Comparison of ENCODE assay signal across 20 mouse cellular contexts in the genomic region with DNA sequence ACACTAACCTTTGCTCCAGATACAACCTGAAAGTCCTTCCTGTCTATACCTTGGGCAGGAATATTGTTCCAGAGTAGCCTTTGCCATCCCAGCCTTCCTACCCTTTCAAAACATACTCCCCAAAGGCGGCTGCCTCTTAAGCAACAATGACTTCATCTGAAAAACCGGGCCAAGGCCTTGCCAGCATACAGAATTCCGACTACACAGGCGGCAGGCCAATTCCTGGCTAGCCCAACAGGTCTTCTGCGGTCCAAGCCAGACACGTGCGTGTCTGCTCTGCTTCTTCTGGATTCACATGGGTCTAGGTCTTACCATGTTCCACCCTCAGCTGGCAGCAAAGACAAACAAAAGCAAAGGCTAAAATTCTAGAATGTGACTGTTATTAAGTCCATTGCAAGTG. TPM values are rescaled to one million over a fixed set of nuclear protein-coding genes. Genes with fewer than 3 reads are reported as not detected.
DNase-seq lines count a peak whose midpoint lies in the region; ATAC-seq and TF ChIP-seq lines count a peak whose summit lies in the region.
"Had no signal": no experiment of that assay in that cellular context is flagged by ENCODE, and none has a peak within 500 bp of the region (broad histone marks: within the 10 kb centered on the region; RNA-seq: fewer than 3 reads in every experiment).

No protein-coding gene starts in this region.

- H3K4me3 ChIP-seq in lung, postnatal 0 days (ENCODE audit: low read depth, low read length): no peak overlapping the region
- H3K4me3 ChIP-seq in lung, adult 2 months (replicated peaks; ENCODE audit: extremely low read depth, low read depth, low read length): no peak overlapping the region
- no peak overlapping the region for H3K4me3 ChIP-seq in cerebellum, adult 2 months (replicated peaks; ENCODE audit: insufficient read depth, low read depth, low read length)
- H3K4me3 ChIP-seq: heart, embryonic 15.5 days had no signal

- TF ChIP-seq POLR2A in lung, adult 2 months (IDR thresholded peaks at IDR 0.05; ENCODE audit: borderline replicate concordance, extremely low read depth, low read depth, low read length): no peak
- TF ChIP-seq POLR2A in cerebellum, adult 2 months (IDR thresholded peaks at IDR 0.05; ENCODE audit: borderline replicate concordance, insufficient read depth, low read length): no peak

- TF ChIP-seq EP300 in lung, postnatal 0 days (IDR thresholded peaks at IDR 0.05): no peak

- H3K27ac ChIP-seq in lung, postnatal 0 days (ENCODE audit: low read length): no peak overlapping the region
- no peak overlapping the region for H3K27ac ChIP-seq in cerebellum, adult 2 months (ENCODE audit: insufficient read depth, low read length)
- H3K27ac ChIP-seq: heart, embryonic 15.5 days; hindbrain, embryonic 14.5 days; kidney, postnatal 0 days had no signal

- no peak for TF ChIP-seq CTCF in lung, postnatal 0 days (IDR thresholded peaks at IDR 0.05)
- no peak for TF ChIP-seq CTCF in lung, adult 2 months (IDR thresholded peaks at IDR 0.05; ENCODE audit: insufficient read depth, low read length)
- TF ChIP-seq CTCF in cerebellum, adult 2 months (IDR thresholded peaks at IDR 0.05; ENCODE audit: borderline replicate concordance, insufficient read depth, low read depth, low read length): no peak

- H3K9ac ChIP-seq in lung, postnatal 0 days (replicated peaks; ENCODE audit: low read depth): no peak overlapping the region
- H3K9ac ChIP-seq: heart, embryonic 15.5 days; hindbrain, embryonic 14.5 days; lung, embryonic 14.5 days had no signal

- no peaks in the 10 kb centered on the region for H3K9me3 ChIP-seq in lung, postnatal 0 days (ENCODE audit: low read length)
- H3K9me3 ChIP-seq: heart, embryonic 15.5 days had no signal

- peak; percentile 11; the same call in 1 of the 2 replicates for ATAC-seq in lung, postnatal 0 days
- ATAC-seq: intestine, embryonic 16.5 days; midbrain, embryonic 16.5 days had no signal

- H3K4me1 ChIP-seq in lung, postnatal 0 days (ENCODE audit: insufficient read depth, low read depth, low read length): no peaks in the 10 kb centered on the region
- peaks cover 3% of the 10 kb centered on the region for H3K4me1 ChIP-seq in lung, adult 2 months (ENCODE audit: control insufficient read depth, insufficient read depth, low read length)
- no peaks in the 10 kb centered on the region for H3K4me1 ChIP-seq in cerebellum, adult 2 months (ENCODE audit: control insufficient read depth, insufficient read depth, low read length)
- H3K4me1 ChIP-seq: heart, embryonic 15.5 days had no signal

- 74% methylated on average over 7 of the region's 7 CpGs for WGBS in lung, postnatal 0 days
- WGBS in lung, adult 2 months: 70% methylated on average over 7 of the region's 7 CpGs
- WGBS in cerebellum, adult 2 months: 29% methylated on average over 7 of the region's 7 CpGs

- peak; percentile 22 for DNase-seq in cerebellum, postnatal 14 days
- DNase-seq in cerebellum, adult 18-20 months: no peak
- DNase-seq in lung, postnatal 0 days (ENCODE audit: low spot score): no peak
- DNase-seq in lung, adult 2 months: no peak
- peak; percentile 84 for DNase-seq in adrenal gland, adult 8-10 months
- DNase-seq in lung, postnatal 14 days: peak; percentile 22
- no peak for DNase-seq in thymus, postnatal 0 days (ENCODE audit: low spot score)
- DNase-seq in cerebellum, adult 2 months: no peak
- DNase-seq: cerebellum, adult 11-12 months; gastrocnemius, postnatal 25 days; liver; lung, embryonic 14.5 days; right cerebral cortex, postnatal 25 days; thymus, postnatal 36 days had no signal

- no peak overlapping the region for H3K4me2 ChIP-seq in lung, postnatal 0 days (replicated peaks; ENCODE audit: low read depth, low read length)
- H3K4me2 ChIP-seq: heart, embryonic 15.5 days; hindbrain, embryonic 14.5 days; lung, embryonic 14.5 days had no signal

- H3K27me3 ChIP-seq in lung, postnatal 0 days (replicated peaks; ENCODE audit: insufficient read depth, low read length): no peaks in the 10 kb centered on the region
- no peaks in the 10 kb centered on the region; the same call in 1 of the 2 replicates for H3K27me3 ChIP-seq in cerebellum, adult 2 months (ENCODE audit: control insufficient read depth, insufficient read depth, low read length)
- H3K27me3 ChIP-seq: heart, embryonic 15.5 days had no signal

- H3K36me3 ChIP-seq in lung, postnatal 0 days (ENCODE audit: insufficient read depth, low read length): no peaks in the 10 kb centered on the region
- H3K36me3 ChIP-seq: heart, embryonic 15.5 days had no signal

RNA-seq across cellular contexts. Expression of a gene that starts 23.7 kb away (rescaled TPM):
- 55.6 and 56.4 TPM in 2 replicates for polyA plus RNA-seq in lung, postnatal 0 days (2015; fragmentation: Nextera tagmentation; extraction: Ambion mirVana)
- polyA plus RNA-seq in lung, adult 2 months (2012; rRNA removed): 42.8 and 55.3 TPM in 2 replicates
- total RNA-seq in adrenal gland, adult 8-10 months (2022): 1 to 10 TPM; 1.2 to 4.0 (median 2.2) TPM
- polyA plus RNA-seq in thymus, postnatal 0 days (2015; fragmentation: Nextera tagmentation; extraction: Ambion mirVana): 0.33 and 0.44 TPM in 2 replicates
- 0.15 and 0.16 TPM in 2 replicates for polyA plus RNA-seq in cerebellum, adult 2 months (2012; rRNA removed)
- total RNA-seq: megakaryocyte-erythroid progenitor cell, adult 5-6 weeks had no signal

RNA-seq across cellular contexts. Expression of a gene that starts 39.1 kb away (rescaled TPM):
- polyA plus RNA-seq in lung, postnatal 0 days (2015; fragmentation: Nextera tagmentation; extraction: Ambion mirVana): 249 and 298 TPM in 2 replicates
- 55.2 and 76.8 TPM in 2 replicates for polyA plus RNA-seq in lung, adult 2 months (2012; rRNA removed)
- total RNA-seq in adrenal gland, adult 8-10 months (2022): 100 to 1,000 TPM; 165 to 203 (median 180) TPM
- 181 and 236 TPM in 2 replicates for polyA plus RNA-seq in thymus, postnatal 0 days (2015; fragmentation: Nextera tagmentation; extraction: Ambion mirVana)
- polyA plus RNA-seq in cerebellum, adult 2 months (2012; rRNA removed): 67.1 and 72.7 TPM in 2 replicates

RNA-seq across cellular contexts. Expression of a gene that starts 42.8 kb away (rescaled TPM):
- 7.4 and 7.9 TPM in 2 replicates for polyA plus RNA-seq in lung, postnatal 0 days (2015; fragmentation: Nextera tagmentation; extraction: Ambion mirVana)
- polyA plus RNA-seq in lung, adult 2 months (2012; rRNA removed): 2.5 and 3.7 TPM in 2 replicates
- total RNA-seq in adrenal gland, adult 8-10 months (2022): 10 to 100 TPM; 15.1 to 22.2 (median 19.4) TPM
- polyA plus RNA-seq in thymus, postnatal 0 days (2015; fragmentation: Nextera tagmentation; extraction: Ambion mirVana): 19.7 and 21.3 TPM in 2 replicates
- 14.9 and 16.6 TPM in 2 replicates for polyA plus RNA-seq in cerebellum, adult 2 months (2012; rRNA removed)

Comparison
In these comparisons a context has a peak if more than half of its experiments do, and no peak if none do; other contexts are left out.
1. DNase-seq: peak in cerebellum, postnatal 14 days (2 of 2), adrenal gland, adult 8-10 months (single experiment) and lung, postnatal 14 days (single experiment); none in cerebellum, adult 18-20 months (0 of 2), lung, postnatal 0 days (single experiment), lung, adult 2 months (single experiment), thymus, postnatal 0 days (single experiment) and cerebellum, adult 2 months (0 of 2).
2. RNA of a gene that starts 23.7 kb away (polyA plus RNA-seq): 55.6 to 56.4 TPM in lung, postnatal 0 days and 42.8 to 55.3 TPM in lung, adult 2 months; 0.33 to 0.44 TPM in thymus, postnatal 0 days and 0.15 to 0.16 TPM in cerebellum, adult 2 months; every median in the first group is over 10 times any median in the second.